Mouse (Mus musculus) gastrocnemius, postnatal 4 days (tissue): ENCODE data around the gene Pex7. TPM values are rescaled to one million over a fixed set of nuclear protein-coding genes. Genes with fewer than 3 reads are reported as not detected.

ENCODE experiments used
- DNase-seq, 2 experiments: peaks; one replicate each; pipeline ENCODE4 v3.0.0; 2021 to 2022; ENCODE audit warnings: low spot score in 2 of 2, mixed read lengths in 2 of 2
- total RNA-seq, 2 experiments: library from RNA; stranded (reverse); gene quantifications; 2 replicates each; pipeline ENCODE4 v1.2.3; 2021

The Pex7 gene
- total RNA-seq, 2 experiments from 2014 or later, result 11.5 to 12.1 TPM

GRCm38 (mm10) chr10:19880437-19880836 lies 27.1 kb downstream of the Pex7 start:
- DNase-seq, result no peak

- DNase-seq, result no peak
Measured at GRCm38 (mm10) chr10:19879161-19879560, 28.3 kb downstream of the Pex7 start.

GRCm38 (mm10) chr10:19877679-19878078 lies 29.8 kb downstream of the Pex7 start:
- no peak for DNase-seq

- no peak for DNase-seq
Measured at GRCm38 (mm10) chr10:19877257-19877656, 30.2 kb downstream of the Pex7 start.

- no peak for DNase-seq
Measured at GRCm38 (mm10) chr10:19876669-19877068, 30.8 kb downstream of the Pex7 start.

GRCm38 (mm10) chr10:19875346-19875745 lies 32.1 kb downstream of the Pex7 start:
- no peak for DNase-seq

GRCm38 (mm10) chr10:19855597-19856306 lies 51.7 kb downstream of the Pex7 start:
- no peak for DNase-seq

- no peak for DNase-seq
Measured at GRCm38 (mm10) chr10:19853609-19854008, 53.9 kb downstream of the Pex7 start.

GRCm38 (mm10) chr10:19852776-19853175 lies 54.7 kb downstream of the Pex7 start:
- no peak for DNase-seq

- peak in 1 of 2 experiments; percentile 17 for DNase-seq
Measured at GRCm38 (mm10) chr10:19850998-19851691, 56.3 kb downstream of the Pex7 start, which contains the start of gene Slc35d3. Gene Slc35d3 (minus strand): TSS chr10:19851459.

- peak in 1 of 2 experiments; percentile 14 for DNase-seq
Measured at GRCm38 (mm10) chr10:19850544-19850997, 56.9 kb downstream of the Pex7 start.

GRCm38 (mm10) chr10:19849771-19850365 lies 57.6 kb downstream of the Pex7 start:
- peak in 1 of 2 experiments; percentile 13 for DNase-seq

GRCm38 (mm10) chr10:19848928-19849770 lies 58.3 kb downstream of the Pex7 start:
- no peak for DNase-seq

- no peak for DNase-seq
Measured at GRCm38 (mm10) chr10:19839836-19840235, 67.7 kb downstream of the Pex7 start.

- DNase-seq, result no peak
Measured at GRCm38 (mm10) chr10:19835887-19836710, 71.4 kb downstream of the Pex7 start.

GRCm38 (mm10) chr10:19834222-19834621 lies 73.3 kb downstream of the Pex7 start:
- no peak for DNase-seq

GRCm38 (mm10) chr10:19831072-19831849 lies 76.2 kb downstream of the Pex7 start:
- no peak for DNase-seq

- no peak for DNase-seq
Measured at GRCm38 (mm10) chr10:19820986-19821385, 86.5 kb downstream of the Pex7 start.

- DNase-seq, result no peak
Measured at GRCm38 (mm10) chr10:19818723-19819355, 88.7 kb downstream of the Pex7 start.
